Mouse (Mus musculus) heart, embryonic 14.5 days (tissue): Measurements from ENCODE around the gene Crabp2. TPM values are rescaled to one million over a fixed set of nuclear protein-coding genes. Genes with fewer than 3 reads are reported as not detected.

ENCODE experiments used
- ATAC-seq: fragments of 200-750 bp; cut with Nextera tagmentation; 2 replicates; pipeline ENCODE4 v1.8.0; 2017; ENCODE audit warnings: low read depth, moderate TSS enrichment; ENCODE audit not compliant: insufficient number of reproducible peaks, insufficient read depth, low FRiP score
- H3K27ac ChIP-seq, 2 experiments: fragments of 200-500 bp in 1 of 2; fragments of 300-500 bp in 1 of 2; sonication (generic) in 1 of 2; replicated peaks in 1 of 2; 2 replicates each; pipeline ENCODE4 v1.5.1; 2012 to 2014; ENCODE audit warnings: low read depth in 2 of 2, low read length in 2 of 2, control low read depth in 1 of 2, mild to moderate bottlenecking in 1 of 2, mixed read lengths in 1 of 2; ENCODE audit not compliant: control insufficient read depth in 1 of 2, insufficient read depth in 1 of 2
- H3K27me3 ChIP-seq: fragments of 300-500 bp; sonication (generic); 2 replicates; pipeline ENCODE4 v1.6.1; 2014; ENCODE audit warnings: mild to moderate bottlenecking, low read length, control low read depth; ENCODE audit not compliant: control insufficient read depth, insufficient read depth
- H3K36me3 ChIP-seq: fragments of 300-500 bp; sonication (generic); 2 replicates; pipeline ENCODE4 v1.6.1; 2014; ENCODE audit warnings: mild to moderate bottlenecking, control low read depth, low read length, mixed read lengths; ENCODE audit not compliant: control insufficient read depth, insufficient read depth
- H3K4me1 ChIP-seq, 2 experiments: fragments of 200-500 bp in 1 of 2; fragments of 300-500 bp in 1 of 2; sonication (generic) in 1 of 2; 2 replicates each; pipeline ENCODE4 v1.6.1; 2012 to 2014; ENCODE audit warnings: low read length in 2 of 2, control low read depth in 1 of 2, mixed read lengths in 1 of 2; ENCODE audit not compliant: control insufficient read depth in 2 of 2, insufficient read depth in 2 of 2
- H3K4me2 ChIP-seq: fragments of 300-500 bp; sonication (generic); 2 replicates; pipeline ENCODE4 v1.6.1; 2014; ENCODE audit warnings: mild to moderate bottlenecking, low read length
- H3K4me3 ChIP-seq, 2 experiments: fragments of 200-500 bp in 1 of 2; fragments of 300-500 bp in 1 of 2; sonication (generic) in 1 of 2; 2 replicates each; pipeline ENCODE4 v1.5.1; 2012 to 2014; ENCODE audit warnings: low read length in 2 of 2, mild to moderate bottlenecking in 2 of 2, control low read depth in 1 of 2, low read depth in 1 of 2, moderate library complexity in 1 of 2; ENCODE audit not compliant: control insufficient read depth in 1 of 2, insufficient read depth in 1 of 2
- H3K9ac ChIP-seq: fragments of 300-500 bp; sonication (generic); 2 replicates; pipeline ENCODE4 v1.6.1; 2014; ENCODE audit warnings: mild to moderate bottlenecking, low read length
- H3K9me3 ChIP-seq: fragments of 300-500 bp; sonication (generic); 2 replicates; pipeline ENCODE4 v1.6.1; 2016; ENCODE audit warnings: low read length, control low read depth; ENCODE audit not compliant: control insufficient read depth
- WGBS: fragments of 180-500 bp; shearing (Covaris S2); extraction: QIAGEN DNeasy Blood & Tissue Kit; methylation state at CpG from one replicate; pipeline ENCODE4 v1.1.7; 2014; 5-methylcytosine and 5-hydroxymethylcytosine counted together
- polyA plus RNA-seq: library from polyadenylated mRNA; unstranded; fragments of >200 nt; fragmentation: Nextera tagmentation; extraction: Ambion mirVana; gene quantifications from 2 replicates; pipeline ENCODE4 v1.2.1, GENCODE M21; 2014

The Crabp2 gene
- polyA plus RNA-seq, 1 experiment from 2014 or later, result 2.4 TPM

DNA sequence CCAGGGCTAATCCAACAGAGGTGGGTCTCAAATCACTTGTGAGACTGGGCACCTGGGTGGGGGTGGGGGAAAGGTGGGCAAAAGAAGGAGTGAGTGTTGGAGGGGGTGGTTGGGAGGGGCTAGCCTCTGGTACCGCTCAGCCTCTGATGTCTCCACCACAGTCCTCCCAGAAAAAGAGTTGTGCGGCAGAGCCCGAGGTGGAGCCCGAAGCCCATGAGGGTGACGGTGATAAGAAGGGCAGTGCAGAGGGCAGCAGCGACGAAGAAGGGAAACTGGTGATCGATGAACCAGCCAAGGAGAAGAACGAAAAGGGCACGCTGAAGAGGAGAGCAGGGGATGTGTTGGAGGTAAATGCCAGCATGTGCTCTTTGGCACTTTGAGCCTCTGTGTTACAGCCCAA lies 34.6 kb upstream of the Crabp2 start:
- 94% methylated on average over 10 of the region's 10 CpGs for WGBS
- Histone ChIP-seq H3K9me3 (no peaks in the 10 kb centered on the region), H3K27ac (no peak overlapping the region), H3K4me2 (no peak overlapping the region), H3K9ac (no peak overlapping the region), H3K27me3 (no peaks in the 10 kb centered on the region), H3K36me3 (peaks cover 47% of the 10 kb centered on the region), H3K4me1 (peaks cover 14 to 28% of the 10 kb centered on the region in 2 experiments), H3K4me3 (no peak overlapping the region)
- ATAC-seq, result no peak

DNA sequence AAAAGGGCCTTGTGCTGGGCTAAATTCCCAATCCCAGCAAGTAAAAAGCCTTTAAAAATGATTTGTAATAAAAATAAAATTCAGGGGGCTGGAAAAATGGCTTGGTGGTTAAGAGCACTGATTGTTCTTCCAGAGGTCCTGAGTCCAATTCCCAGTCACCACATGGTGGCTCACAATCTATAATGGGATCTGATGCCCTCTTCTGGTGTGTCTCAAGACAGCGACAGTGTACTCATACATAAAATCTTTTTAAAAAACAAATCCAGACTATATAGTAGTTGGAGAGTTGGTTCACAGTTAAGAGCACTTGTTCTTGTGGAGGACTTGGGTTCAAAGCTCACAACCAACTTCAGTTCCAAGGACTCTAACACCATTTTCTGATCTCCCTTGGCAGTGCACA lies 31.5 kb upstream of the Crabp2 start:
- peaks cover 51% of the 10 kb centered on the region for H3K36me3 ChIP-seq
- H3K27ac ChIP-seq, result no peak overlapping the region
- H3K4me2 ChIP-seq, result no peak overlapping the region
- no peak overlapping the region for H3K4me3 ChIP-seq
- ATAC-seq, result no peak
- no peaks in the 10 kb centered on the region for H3K27me3 ChIP-seq
- peaks cover 0 to 10% of the 10 kb centered on the region in 2 experiments; a peak in 2 of 4 replicates for H3K4me1 ChIP-seq
- H3K9me3 ChIP-seq, result no peaks in the 10 kb centered on the region
- 78% methylated on average over 1 of the region's 1 CpGs for WGBS
- H3K9ac ChIP-seq, result no peak overlapping the region

DNA sequence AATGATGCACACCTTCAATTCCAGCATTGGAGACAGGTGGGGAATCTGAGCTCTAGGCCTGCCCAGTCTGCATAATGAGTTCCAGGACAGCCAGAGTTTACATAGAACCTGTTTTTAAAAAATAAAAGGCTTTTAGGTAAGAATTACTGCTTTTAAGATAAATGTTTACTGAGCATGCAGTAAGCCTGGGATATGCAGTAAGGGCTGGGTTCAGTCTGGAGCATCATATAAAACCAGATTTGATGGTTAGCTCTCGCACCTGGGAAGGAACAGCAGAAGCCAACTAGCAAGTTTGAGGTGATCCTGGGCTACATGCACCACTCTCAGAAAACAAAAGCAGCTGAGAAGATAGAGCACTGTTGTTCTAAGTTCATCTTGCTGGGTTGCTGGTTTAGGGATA lies 29.9 kb upstream of the Crabp2 start:
- Histone ChIP-seq H3K36me3 (peaks cover 60% of the 10 kb centered on the region), H3K9ac (no peak overlapping the region), H3K27ac (peak overlapping the region in 1 of 2 experiments; percentile 84; a peak in 1 of 4 replicates), H3K9me3 (no peaks in the 10 kb centered on the region), H3K4me3 (no peak overlapping the region), H3K4me2 (peak overlapping the region; percentile 72; the same call in 1 of the 2 replicates), H3K4me1 (peaks cover 0 to 10% of the 10 kb centered on the region in 2 experiments; a peak in 2 of 4 replicates), H3K27me3 (no peaks in the 10 kb centered on the region)
- 85% methylated on average over 1 of the region's 1 CpGs for WGBS
- ATAC-seq, result no peak

DNA sequence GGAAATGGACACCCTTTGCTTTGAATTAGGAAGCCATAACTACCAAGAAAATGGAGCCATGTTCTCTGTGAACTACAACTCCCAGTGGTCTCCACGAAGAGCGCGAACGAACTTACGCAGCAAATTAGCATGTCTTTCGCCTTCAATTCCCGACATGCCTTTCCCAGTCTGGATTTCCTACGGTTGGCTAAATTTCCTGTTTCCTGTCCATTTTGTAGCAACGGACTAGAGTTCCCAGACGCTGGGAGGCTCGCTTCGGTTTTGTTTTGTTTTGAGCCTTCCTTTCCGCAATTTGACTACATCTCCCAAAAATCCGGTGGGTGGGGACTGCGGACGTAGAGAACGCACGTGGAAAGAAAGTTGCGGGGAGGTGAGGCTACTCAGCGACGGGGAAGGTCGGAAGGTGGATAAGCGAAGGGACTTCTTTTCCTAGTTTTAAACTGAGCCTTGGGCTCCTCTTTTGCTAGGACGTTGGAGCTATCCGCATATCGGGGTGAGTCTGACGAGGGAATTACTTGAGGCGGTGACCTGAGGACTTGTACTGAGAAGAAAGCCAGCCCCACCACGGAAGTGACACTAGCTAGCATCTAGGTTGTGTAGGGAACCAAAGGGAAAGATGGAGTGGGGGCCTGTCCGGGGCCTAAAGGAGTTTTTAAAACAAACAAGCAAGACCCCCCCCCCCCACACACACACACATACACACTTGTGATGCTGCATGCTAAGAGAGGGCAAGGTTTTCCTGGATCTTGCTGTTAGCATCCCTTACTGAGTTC lies 28.9 kb upstream of the Crabp2 start, which contains the start of gene Mrpl24:
TSS of gene Mrpl24 (plus strand) at position 171 of the 773 bp plus-strand sequence.
- Histone ChIP-seq H3K36me3 (peaks cover 60% of the 10 kb centered on the region), H3K27me3 (no peaks in the 10 kb centered on the region), H3K4me2 (peak within 1 kb of the TSS; percentile 72), H3K4me3 (peak within 1 kb of the TSS; percentile 70 to 88), H3K9ac (peak within 1 kb of the TSS; percentile 85), H3K9me3 (no peaks in the 10 kb centered on the region), H3K27ac (peak within 1 kb of the TSS; percentile 84 to 87), H3K4me1 (peaks cover 0 to 10% of the 10 kb centered on the region in 2 experiments; a peak in 2 of 4 replicates)
- under 1% methylated on average over 30 of the region's 30 CpGs for WGBS
- peak; percentile 70 for ATAC-seq

DNA sequence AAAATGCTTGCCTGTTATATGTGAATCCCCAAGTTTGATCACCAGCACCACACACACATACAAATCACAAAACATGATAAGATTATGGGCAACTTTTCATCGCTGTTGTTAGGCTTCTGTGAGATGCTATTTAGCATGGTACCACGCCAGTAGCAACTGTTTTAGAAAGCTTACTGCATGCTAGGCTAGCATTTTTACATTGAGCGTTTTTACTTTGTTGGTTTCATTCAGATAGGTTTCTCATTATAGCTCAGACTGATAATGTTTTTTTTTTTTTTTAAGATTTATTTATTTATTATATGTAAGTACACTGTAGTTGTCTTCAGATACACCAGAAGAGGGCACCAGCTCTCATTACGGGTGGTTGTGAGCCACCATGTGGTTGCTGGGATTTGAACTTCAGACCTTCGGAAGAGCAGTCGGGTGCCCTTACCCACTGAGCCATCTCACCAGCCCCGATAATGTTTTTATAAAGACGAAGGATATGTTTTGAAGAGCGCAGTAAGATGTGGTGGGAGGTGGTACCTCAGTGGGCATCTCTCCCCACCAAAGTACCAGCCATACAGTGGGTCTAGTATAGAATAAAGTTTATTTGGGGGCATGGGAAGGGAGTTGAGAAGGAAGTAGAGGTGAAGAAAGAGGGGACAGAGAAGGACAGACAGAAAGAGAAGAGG lies 28.1 kb upstream of the Crabp2 start:
- peak overlapping the region in 1 of 2 experiments; percentile 70; a peak in 2 of 4 replicates for H3K4me3 ChIP-seq
- no peak for ATAC-seq
- no peaks in the 10 kb centered on the region for H3K9me3 ChIP-seq
- no peak overlapping the region for H3K27ac ChIP-seq
- H3K4me1 ChIP-seq, result peaks cover 0 to 10% of the 10 kb centered on the region in 2 experiments; a peak in 2 of 4 replicates
- peak overlapping the region; percentile 72 for H3K4me2 ChIP-seq
- H3K27me3 ChIP-seq, result no peaks in the 10 kb centered on the region
- H3K36me3 ChIP-seq, result peaks cover 60% of the 10 kb centered on the region
- peak overlapping the region; percentile 85 for H3K9ac ChIP-seq
- WGBS, result 63% methylated on average over 9 of the region's 9 CpGs

DNA sequence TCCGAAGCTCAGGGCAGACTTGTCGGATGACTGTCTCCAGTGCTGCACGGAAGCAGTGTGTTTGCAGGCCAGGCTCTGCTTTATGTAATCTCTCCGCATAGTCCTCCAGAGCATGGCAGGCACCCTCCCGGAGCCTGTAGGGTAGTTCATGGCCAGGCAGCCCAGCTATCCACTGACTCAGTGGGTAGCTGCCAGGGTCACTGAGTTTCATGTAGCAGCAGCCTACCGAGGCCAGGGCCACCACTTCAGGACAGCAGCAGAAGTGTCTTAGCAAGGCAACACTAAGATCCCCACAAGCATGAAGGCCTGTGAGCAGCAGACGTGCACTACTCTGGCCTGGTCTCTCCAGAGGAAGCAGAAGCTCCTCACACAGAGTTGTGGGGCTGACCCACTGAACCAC lies 23.5 kb upstream of the Crabp2 start:
- Histone ChIP-seq H3K9me3 (no peaks in the 10 kb centered on the region), H3K27me3 (no peaks in the 10 kb centered on the region), H3K27ac (no peak overlapping the region), H3K4me3 (no peak overlapping the region), H3K36me3 (peaks cover 63% of the 10 kb centered on the region), H3K4me2 (no peak overlapping the region), H3K4me1 (peaks cover 3 to 14% of the 10 kb centered on the region in 2 experiments; a peak in 3 of 4 replicates), H3K9ac (no peak overlapping the region)
- WGBS, result 82% methylated on average over 7 of the region's 7 CpGs
- ATAC-seq, result no peak

DNA sequence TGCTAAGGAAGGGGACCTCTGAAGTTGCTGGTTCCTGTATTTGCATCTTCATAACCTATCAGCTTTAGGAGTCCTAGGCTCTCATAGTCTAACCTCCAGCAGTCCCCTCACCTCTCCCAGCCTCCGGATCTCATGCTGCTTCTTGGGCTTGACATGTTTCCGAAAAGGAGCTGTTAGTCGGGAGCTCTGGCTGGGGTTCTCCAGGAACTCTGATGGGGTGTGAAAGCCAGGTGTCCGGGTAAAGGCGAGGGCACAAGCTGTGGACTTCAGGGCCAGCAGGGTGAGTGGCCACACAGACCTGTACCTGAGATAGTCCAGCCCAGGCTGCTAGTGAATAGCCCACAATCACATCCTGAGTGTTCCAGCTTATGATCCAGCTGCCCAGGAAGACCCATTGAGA lies 21.0 kb upstream of the Crabp2 start:
- peaks cover 64% of the 10 kb centered on the region for H3K36me3 ChIP-seq
- ATAC-seq, result no peak
- H3K4me1 ChIP-seq, result peaks cover 3 to 13% of the 10 kb centered on the region in 2 experiments; a peak in 3 of 4 replicates
- WGBS, result 89% methylated on average over 5 of the region's 5 CpGs
- no peak overlapping the region for H3K9ac ChIP-seq
- H3K27me3 ChIP-seq, result no peaks in the 10 kb centered on the region
- no peak overlapping the region for H3K27ac ChIP-seq
- no peak overlapping the region for H3K4me3 ChIP-seq
- no peaks in the 10 kb centered on the region for H3K9me3 ChIP-seq
- H3K4me2 ChIP-seq, result no peak overlapping the region
